Mouse (Mus musculus) midbrain, embryonic 11.5 days (tissue): Measurements from ENCODE around the gene Atad3a. TPM values are rescaled to one million over a fixed set of nuclear protein-coding genes. Genes with fewer than 3 reads are reported as not detected.

Experiments used
- ATAC-seq: fragments of 200-750 bp; cut with Nextera tagmentation; 2 replicates; pipeline ENCODE4 v1.8.0; 2017; ENCODE audit warnings: moderate TSS enrichment, moderate library complexity; ENCODE audit not compliant: low FRiP score
- DNase-seq: peaks from one replicate; pipeline ENCODE4 v3.0.0; 2015; ENCODE audit warnings: low spot score; ENCODE audit errors: missing footprints
- H3K27ac ChIP-seq: fragments of 300-500 bp; sonication (generic); 2 replicates; pipeline ENCODE4 v1.5.1; 2014; ENCODE audit warnings: low read depth, low read length
- H3K27me3 ChIP-seq: fragments of 300-500 bp; sonication (generic); 2 replicates; pipeline ENCODE4 v1.6.1; 2014; ENCODE audit warnings: mild to moderate bottlenecking, low read length, moderate library complexity, mixed read lengths; ENCODE audit not compliant: control insufficient read depth, insufficient read depth
- H3K36me3 ChIP-seq: fragments of 300-500 bp; sonication (generic); 2 replicates; pipeline ENCODE4 v1.6.1; 2014; ENCODE audit warnings: mild to moderate bottlenecking, low read length, moderate library complexity, mixed read lengths; ENCODE audit not compliant: control insufficient read depth, insufficient read depth
- H3K4me1 ChIP-seq: fragments of 300-500 bp; sonication (generic); 2 replicates; pipeline ENCODE4 v1.6.1; 2014; ENCODE audit warnings: low read length; ENCODE audit not compliant: control insufficient read depth, insufficient read depth
- H3K4me2 ChIP-seq: fragments of 300-500 bp; sonication (generic); 2 replicates; pipeline ENCODE4 v1.6.1; 2014; ENCODE audit warnings: mild to moderate bottlenecking, moderate library complexity
- H3K4me3 ChIP-seq: fragments of 300-500 bp; sonication (generic); 2 replicates; pipeline ENCODE4 v1.5.1; 2014; ENCODE audit warnings: low read depth, low read length
- H3K9ac ChIP-seq: fragments of 300-500 bp; sonication (generic); 2 replicates; pipeline ENCODE4 v1.6.1; 2014; ENCODE audit warnings: low read length
- H3K9me3 ChIP-seq: fragments of 300-500 bp; sonication (generic); 2 replicates; pipeline ENCODE4 v1.6.1; 2016; ENCODE audit warnings: low read length; ENCODE audit not compliant: control insufficient read depth
- WGBS: fragments of 180-500 bp; shearing (Covaris S2); extraction: QIAGEN DNeasy Blood & Tissue Kit; methylation state at CpG from one replicate; pipeline ENCODE4 v1.1.7; 2014; 5-methylcytosine and 5-hydroxymethylcytosine counted together
- polyA plus RNA-seq: library from polyadenylated mRNA; unstranded; fragments of >200 nt; fragmentation: Nextera tagmentation; extraction: Ambion mirVana; gene quantifications from 2 replicates; pipeline ENCODE4 v1.2.1, GENCODE M21; 2014

Gene Atad3a
- polyA plus RNA-seq, 1 experiment from 2014 or later, result 84.5 TPM

- Histone ChIP-seq H3K9ac (no peak overlapping the region), H3K4me3 (no peak overlapping the region), H3K27ac (no peak overlapping the region), H3K27me3 (peaks cover 21% of the 10 kb centered on the region), H3K4me1 (peaks cover 7% of the 10 kb centered on the region; the same call in 1 of the 2 replicates), H3K4me2 (no peak overlapping the region), H3K36me3 (no peaks in the 10 kb centered on the region), H3K9me3 (no peaks in the 10 kb centered on the region)
- WGBS, result 90% methylated on average over 2 of the region's 2 CpGs
- ATAC-seq (no peak), DNase-seq (no peak)
Observed at GRCm38 (mm10) chr4:155777816-155778215, 16.9 kb upstream of the Atad3a start.

GRCm38 (mm10) chr4:155776704-155777335 is 15.9 kb upstream of the Atad3a start:
- peaks cover 21% of the 10 kb centered on the region for H3K27me3 ChIP-seq
- H3K36me3 ChIP-seq, result no peaks in the 10 kb centered on the region
- no peak overlapping the region for H3K9ac ChIP-seq
- H3K9me3 ChIP-seq, result no peaks in the 10 kb centered on the region
- H3K27ac ChIP-seq, result no peak overlapping the region
- DNase-seq (no peak), ATAC-seq (no peak)
- H3K4me2 ChIP-seq, result no peak overlapping the region
- H3K4me3 ChIP-seq, result no peak overlapping the region
- 30% methylated on average over 2 of the region's 2 CpGs for WGBS
- H3K4me1 ChIP-seq, result peaks cover 7% of the 10 kb centered on the region; the same call in 1 of the 2 replicates

GRCm38 (mm10) chr4:155775855-155776254 is 15.0 kb upstream of the Atad3a start:
- ATAC-seq (no peak), DNase-seq (no peak)
- Histone ChIP-seq H3K9ac (no peak overlapping the region), H3K36me3 (no peaks in the 10 kb centered on the region), H3K4me1 (peaks cover 7% of the 10 kb centered on the region; the same call in 1 of the 2 replicates), H3K9me3 (no peaks in the 10 kb centered on the region), H3K4me3 (no peak overlapping the region), H3K4me2 (no peak overlapping the region), H3K27me3 (peaks cover 21% of the 10 kb centered on the region), H3K27ac (no peak overlapping the region; the same call in 1 of the 2 replicates)
- WGBS, result 73% methylated on average over 3 of the region's 3 CpGs

- H3K36me3 ChIP-seq, result no peaks in the 10 kb centered on the region
- no peak for ATAC-seq
- H3K4me3 ChIP-seq, result no peak overlapping the region
- no peak overlapping the region for H3K27ac ChIP-seq
- peak overlapping the region; percentile 51; the same call in 1 of the 2 replicates for H3K4me2 ChIP-seq
- WGBS, result 63% methylated on average over 9 of the region's 9 CpGs
- H3K4me1 ChIP-seq, result peaks cover 10% of the 10 kb centered on the region
- no peak for DNase-seq
- H3K9me3 ChIP-seq, result no peaks in the 10 kb centered on the region
- H3K9ac ChIP-seq, result peak overlapping the region; percentile 42; the same call in 1 of the 2 replicates
- H3K27me3 ChIP-seq, result peaks cover 21% of the 10 kb centered on the region
Observed at GRCm38 (mm10) chr4:155774971-155775740, 14.3 kb upstream of the Atad3a start.

GRCm38 (mm10) chr4:155774280-155774754 is 13.4 kb upstream of the Atad3a start, which contains the start of gene Vwa1:
Vwa1 (minus strand) TSS chr4:155774698.
- Histone ChIP-seq H3K27ac (no peak within 1 kb of the TSS), H3K9me3 (no peaks in the 10 kb centered on the region), H3K4me2 (peak within 1 kb of the TSS; percentile 51), H3K27me3 (peaks cover 21% of the 10 kb centered on the region), H3K4me1 (peaks cover 12% of the 10 kb centered on the region), H3K36me3 (no peaks in the 10 kb centered on the region), H3K9ac (peak within 1 kb of the TSS; percentile 42), H3K4me3 (peak within 1 kb of the TSS; percentile 33)
- ATAC-seq (peak; percentile 41), DNase-seq (peak; percentile 95)
- WGBS, result 4% methylated on average over 35 of the region's 35 CpGs

GRCm38 (mm10) chr4:155773335-155774078 is 12.6 kb upstream of the Atad3a start:
- peaks cover 21% of the 10 kb centered on the region for H3K27me3 ChIP-seq
- H3K4me3 ChIP-seq, result peak overlapping the region; percentile 33; the same call in 1 of the 2 replicates
- H3K4me1 ChIP-seq, result peaks cover 12% of the 10 kb centered on the region
- H3K9me3 ChIP-seq, result no peaks in the 10 kb centered on the region
- no peak for DNase-seq
- H3K4me2 ChIP-seq, result peak overlapping the region; percentile 51
- no peak overlapping the region for H3K9ac ChIP-seq
- no peaks in the 10 kb centered on the region for H3K36me3 ChIP-seq
- ATAC-seq, result no peak
- whole genome bisulfite sequencing, result 37% methylated on average over 5 of the region's 5 CpGs
- no peak overlapping the region for H3K27ac ChIP-seq

GRCm38 (mm10) chr4:155772786-155773185 is 11.9 kb upstream of the Atad3a start:
- H3K4me1 ChIP-seq, result peaks cover 12% of the 10 kb centered on the region
- WGBS, result 90% methylated on average over 13 of the region's 13 CpGs

GRCm38 (mm10) chr4:155771706-155772105 is 10.8 kb upstream of the Atad3a start:
- DNase-seq, result no peak
- H3K9ac ChIP-seq, result no peak overlapping the region
- peaks cover 12% of the 10 kb centered on the region for H3K4me1 ChIP-seq
- H3K9me3 ChIP-seq, result no peaks in the 10 kb centered on the region
- ATAC-seq, result no peak
- no peak overlapping the region for H3K4me3 ChIP-seq
- H3K27me3 ChIP-seq, result peaks cover 21% of the 10 kb centered on the region
- no peak overlapping the region for H3K27ac ChIP-seq
- H3K4me2 ChIP-seq, result no peak overlapping the region
- WGBS, result 86% methylated on average over 2 of the region's 2 CpGs
- H3K36me3 ChIP-seq, result no peaks in the 10 kb centered on the region

More at GRCm38 (mm10) chr4:155772786-155773185, 11.9 kb upstream of the Atad3a start:
- ATAC-seq (no peak), DNase-seq (no peak)
- Histone ChIP-seq H3K9me3 (no peaks in the 10 kb centered on the region), H3K27ac (no peak overlapping the region), H3K4me2 (no peak overlapping the region), H3K27me3 (peaks cover 21% of the 10 kb centered on the region), H3K36me3 (no peaks in the 10 kb centered on the region), H3K9ac (no peak overlapping the region), H3K4me3 (no peak overlapping the region)
